Mouse (Mus musculus) spleen, postnatal 36 days (tissue): ENCODE measurements around the gene Tbc1d10c.

Experiments
- DNase-seq, 2 experiments: peaks; one replicate each; pipeline ENCODE4 v3.0.0; 2022; ENCODE audit warnings: low spot score in 2 of 2, mixed read lengths in 1 of 2

The Tbc1d10c gene

GRCm38 (mm10) chr19:4190831-4191334 is at the start of gene Tbc1d10c:
Tbc1d10c (minus strand) TSS chr19:4191284.
- DNase-seq: peak; percentile 93 to 95

- no peak for DNase-seq
Measured at GRCm38 (mm10) chr19:4240247-4240668, 49.2 kb upstream of the Tbc1d10c start.

GRCm38 (mm10) chr19:4234548-4234947 is 43.5 kb upstream of the Tbc1d10c start:
- DNase-seq: no peak

GRCm38 (mm10) chr19:4232651-4233050 is 41.6 kb upstream of the Tbc1d10c start:
- no peak for DNase-seq

GRCm38 (mm10) chr19:4232186-4232572 is 41.1 kb upstream of the Tbc1d10c start:
- DNase-seq: peak; percentile 72 to 77

- DNase-seq: peak; percentile 99
Measured at GRCm38 (mm10) chr19:4231253-4232185, 40.4 kb upstream of the Tbc1d10c start, which contains the start of gene Pold4. Pold4 (plus strand) TSS chr19:4231899.

- DNase-seq: peak in 1 of 2 experiments; percentile 36
Measured at GRCm38 (mm10) chr19:4230415-4230814, 39.3 kb upstream of the Tbc1d10c start.

- no peak for DNase-seq
Measured at GRCm38 (mm10) chr19:4229451-4230076, 38.5 kb upstream of the Tbc1d10c start.

GRCm38 (mm10) chr19:4228891-4229290 is 37.8 kb upstream of the Tbc1d10c start:
- no peak for DNase-seq

- peak; percentile 75 to 81 for DNase-seq
Measured at GRCm38 (mm10) chr19:4227894-4228678, 37.0 kb upstream of the Tbc1d10c start.

GRCm38 (mm10) chr19:4227446-4227845 is 36.4 kb upstream of the Tbc1d10c start:
- peak in 1 of 2 experiments; percentile 40 for DNase-seq

GRCm38 (mm10) chr19:4226779-4227178 is 35.7 kb upstream of the Tbc1d10c start:
- peak; percentile 44 to 55 for DNase-seq

- DNase-seq: peak in 1 of 2 experiments; percentile 70
Measured at GRCm38 (mm10) chr19:4222165-4222564, 31.1 kb upstream of the Tbc1d10c start.

- no peak for DNase-seq
Measured at GRCm38 (mm10) chr19:4220957-4221743, 30.1 kb upstream of the Tbc1d10c start.

- DNase-seq: peak; percentile 77
Measured at GRCm38 (mm10) chr19:4220416-4220815, 29.3 kb upstream of the Tbc1d10c start.

- DNase-seq: no peak
Measured at GRCm38 (mm10) chr19:4219943-4220342, 28.9 kb upstream of the Tbc1d10c start.

- DNase-seq: peak; percentile 72 to 74
Measured at GRCm38 (mm10) chr19:4218784-4219183, 27.7 kb upstream of the Tbc1d10c start.

GRCm38 (mm10) chr19:4218293-4218692 is 27.2 kb upstream of the Tbc1d10c start:
- no peak for DNase-seq

- no peak for DNase-seq
Measured at GRCm38 (mm10) chr19:4217855-4218254, 26.8 kb upstream of the Tbc1d10c start.

GRCm38 (mm10) chr19:4217140-4217539 is 26.1 kb upstream of the Tbc1d10c start:
- DNase-seq: no peak
